Mouse (Mus musculus) urinary bladder, postnatal 25 days (tissue): ENCODE measurements around the gene Prdx5.

ENCODE experiments used
- DNase-seq: peaks from one replicate; pipeline ENCODE4 v3.0.0; 2022; ENCODE audit warnings: low spot score

Gene Prdx5

DNA sequence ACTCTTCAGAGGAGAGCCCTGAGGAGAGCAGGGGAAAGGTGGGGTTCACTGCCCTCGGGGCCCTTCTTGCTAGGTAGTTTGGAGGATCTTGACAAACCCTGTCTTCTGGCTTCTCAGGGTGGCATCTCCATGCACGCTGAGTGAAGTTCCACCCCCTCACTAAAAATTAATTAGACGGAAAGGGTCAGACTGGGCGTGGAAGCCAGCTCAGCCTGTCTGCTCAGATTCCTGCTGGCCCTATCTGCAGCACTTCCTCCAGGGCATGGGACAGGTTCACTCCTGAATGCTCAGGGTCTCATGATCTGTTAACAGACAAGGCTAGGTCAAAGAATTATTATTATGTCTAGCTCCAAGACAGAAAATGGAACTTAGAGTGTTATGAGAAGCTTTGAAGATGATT, 17.4 kb downstream of the Prdx5 start:
- no peak for DNase-seq

DNA sequence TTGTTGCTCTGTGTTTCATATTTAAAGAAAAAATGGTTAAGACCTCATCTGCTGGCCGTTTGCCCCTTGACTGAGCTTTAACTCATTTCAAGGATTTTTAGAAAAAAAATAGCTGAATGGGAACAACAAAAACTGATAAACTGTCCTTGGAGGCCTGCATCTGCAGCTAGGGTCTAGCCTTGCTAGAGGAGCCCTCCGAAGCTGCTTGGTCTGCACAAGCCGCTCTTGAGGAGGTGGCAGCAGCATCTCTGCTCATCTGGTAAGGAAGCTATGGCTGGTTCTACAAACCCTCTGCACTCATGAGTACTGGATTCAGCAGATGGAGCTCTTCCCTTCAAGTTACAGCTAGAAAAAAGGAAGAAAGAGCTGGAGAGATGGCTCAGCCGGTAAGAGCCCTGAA, 31.9 kb downstream of the Prdx5 start:
- no peak for DNase-seq

GRCm38 (mm10) chr19:6876799-6877198, 33.1 kb downstream of the Prdx5 start:
- no peak for DNase-seq

DNA sequence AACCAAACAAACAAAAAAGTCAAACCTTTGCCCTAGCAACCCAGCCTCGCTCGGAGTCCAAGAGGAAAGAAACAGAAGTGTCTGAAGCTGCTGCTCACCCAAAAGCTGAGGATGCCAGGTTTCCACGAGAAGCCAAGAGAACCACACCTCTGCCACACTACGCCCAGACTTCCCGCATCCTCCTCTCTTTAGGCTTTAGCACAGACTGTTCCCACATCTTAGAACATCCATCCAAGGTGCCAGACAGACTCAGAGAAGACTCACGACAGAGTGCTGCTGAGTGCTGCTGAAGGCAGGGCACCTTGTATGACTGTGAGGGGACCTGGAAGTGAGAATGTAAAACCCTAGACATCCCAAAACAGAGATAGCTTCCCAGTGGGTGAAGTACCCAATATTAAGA, 34.1 kb downstream of the Prdx5 start:
- DNase-seq: no peak

DNA sequence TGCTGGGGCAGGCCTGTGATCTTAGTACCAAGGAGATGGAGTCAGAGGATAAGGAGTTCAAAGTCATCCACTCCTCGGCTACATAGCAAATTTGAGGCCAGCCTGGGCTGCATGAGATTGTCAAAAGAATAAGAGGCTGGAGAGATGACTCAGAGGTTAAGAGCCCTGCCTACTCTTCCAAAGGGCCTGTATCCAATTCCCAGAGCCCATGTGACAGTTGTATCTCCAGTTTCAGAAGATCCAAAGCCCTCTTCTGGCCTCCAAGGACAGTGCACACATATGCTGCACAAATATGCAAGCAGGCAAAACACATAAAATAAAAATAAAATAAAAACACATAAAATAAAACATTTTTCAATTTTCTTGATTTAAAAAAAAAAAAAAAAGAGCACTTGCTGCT, 35.6 kb downstream of the Prdx5 start:
- DNase-seq: no peak

- DNase-seq: no peak
Measured at GRCm38 (mm10) chr19:6872701-6873100, 37.2 kb downstream of the Prdx5 start.

GRCm38 (mm10) chr19:6871574-6872271, 38.2 kb downstream of the Prdx5 start:
- no peak for DNase-seq

DNA sequence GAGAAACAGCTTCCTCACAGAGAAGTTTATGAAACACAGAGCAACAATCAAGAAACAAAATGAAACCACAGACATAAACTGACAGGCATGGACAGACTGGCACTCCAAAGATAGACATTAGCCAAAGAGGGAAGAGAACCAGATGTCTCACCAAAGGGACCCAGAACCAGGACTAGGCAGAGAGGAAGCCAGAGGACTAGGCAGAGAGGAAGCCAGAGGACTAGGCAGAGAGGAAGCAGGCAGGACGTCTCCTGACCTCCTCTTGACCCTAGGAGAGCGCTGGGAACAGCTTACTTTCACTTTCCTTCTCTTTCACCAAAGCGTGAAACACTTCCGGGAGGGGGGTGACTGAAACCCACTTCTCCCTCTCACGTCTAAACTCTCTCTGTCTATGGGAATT, 40.6 kb downstream of the Prdx5 start:
- DNase-seq: peak; percentile 35

DNA sequence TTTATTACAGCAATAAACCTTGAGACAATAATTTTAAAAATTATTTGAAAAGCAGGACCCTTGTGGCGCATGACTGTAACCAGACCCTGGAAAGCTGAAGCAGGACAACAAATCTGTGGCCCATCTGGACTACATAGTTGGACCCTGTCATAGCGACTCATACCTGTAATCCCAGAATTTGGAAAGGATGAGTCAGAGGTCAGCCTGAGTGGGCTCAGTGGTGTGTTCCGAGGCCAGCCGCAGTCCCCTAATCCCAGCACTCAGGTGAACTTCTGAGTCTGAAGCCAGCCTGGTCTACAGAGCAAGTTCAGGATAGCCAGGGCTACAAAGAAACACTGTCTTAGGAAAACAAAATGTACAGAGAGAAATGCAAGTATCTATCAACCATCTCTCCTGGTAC, 48.5 kb downstream of the Prdx5 start:
- DNase-seq: no peak

- no peak for DNase-seq
Measured at GRCm38 (mm10) chr19:6860706-6861105, 49.2 kb downstream of the Prdx5 start.

GRCm38 (mm10) chr19:6859971-6860370, 49.9 kb downstream of the Prdx5 start:
- no peak for DNase-seq

DNA sequence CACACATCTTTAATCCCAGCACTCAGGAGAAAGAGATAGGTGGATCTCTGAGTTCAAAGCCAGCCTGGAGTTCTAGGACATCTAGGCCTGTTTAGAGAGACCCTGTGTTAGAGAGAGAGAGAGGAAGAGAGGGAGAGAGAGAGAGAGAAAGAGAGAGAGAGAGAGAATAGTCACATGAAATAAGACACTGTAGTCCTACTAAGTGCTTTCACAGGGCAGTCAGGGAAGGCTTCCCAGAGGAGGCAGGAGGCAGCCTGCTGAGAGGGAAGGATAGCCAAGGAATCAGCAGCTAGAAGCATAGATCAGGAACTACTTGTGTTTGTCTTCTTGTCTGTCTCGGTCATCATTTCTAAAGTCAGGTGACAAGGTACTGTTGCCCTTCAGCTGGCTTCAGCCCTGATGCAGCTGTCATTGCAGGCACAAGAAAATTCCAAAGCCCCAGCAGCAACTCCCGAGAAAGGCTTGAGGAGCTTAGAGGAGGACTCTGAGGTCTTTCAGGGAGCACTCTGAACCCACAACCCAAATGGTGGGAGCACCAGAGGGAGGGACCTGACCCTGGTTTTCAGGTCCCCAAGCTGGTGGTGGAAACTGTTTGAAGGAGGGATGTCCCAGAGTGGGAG, 50.8 kb downstream of the Prdx5 start:
- DNase-seq: no peak

- DNase-seq: no peak
Measured at GRCm38 (mm10) chr19:6858031-6858430, 51.9 kb downstream of the Prdx5 start, which contains the start of gene Ccdc88b. TSS of gene Ccdc88b (minus strand) at chr19:6858211.

DNA sequence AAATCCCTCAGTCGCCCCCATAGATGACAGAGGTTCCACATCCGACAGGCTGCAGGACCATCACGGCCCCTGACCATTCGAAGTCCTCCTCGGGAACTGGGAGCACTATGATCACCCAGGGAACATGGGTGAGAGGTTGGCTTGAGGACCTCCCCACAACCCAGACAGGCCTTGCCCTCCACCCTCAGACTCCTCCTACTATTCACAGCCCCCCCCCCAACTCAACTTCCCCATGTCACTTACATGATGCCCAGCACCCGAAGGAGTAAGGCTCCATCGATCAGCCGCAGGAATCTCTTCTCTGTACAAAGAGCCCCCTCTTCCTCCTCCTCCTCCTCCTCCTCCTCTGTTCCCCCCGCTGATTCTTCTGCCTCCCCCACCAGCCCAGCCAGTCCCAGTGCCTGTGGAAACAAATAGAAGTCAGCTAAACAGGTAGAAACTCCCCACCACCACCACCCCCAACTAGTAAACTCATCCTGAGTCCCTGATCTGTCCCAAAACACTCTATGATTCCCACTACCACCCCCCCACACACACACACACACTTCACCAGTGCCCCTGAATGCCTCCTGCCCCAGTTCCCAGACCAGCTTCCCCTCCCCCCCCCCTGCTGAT, 52.4 kb downstream of the Prdx5 start:
- DNase-seq: no peak

DNA sequence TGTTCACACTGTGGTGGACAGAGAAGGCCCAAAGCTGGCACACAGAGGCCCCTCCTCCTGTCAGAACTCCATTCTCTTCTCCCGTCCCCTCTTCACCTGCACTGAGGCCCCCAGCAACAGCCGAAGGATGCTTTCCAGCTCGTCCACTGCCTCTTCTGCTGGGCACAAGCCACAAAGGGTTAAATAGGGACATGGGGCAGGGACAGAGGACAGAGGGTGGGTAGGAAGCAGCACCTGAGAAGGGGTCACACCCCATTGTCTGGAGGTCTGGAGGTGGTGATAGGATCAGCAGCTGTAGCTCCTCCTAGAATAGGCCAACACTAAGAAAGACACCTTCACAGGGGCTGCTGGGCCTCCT, 52.9 kb downstream of the Prdx5 start:
- DNase-seq: no peak
